Mouse (Mus musculus): Measurements from ENCODE around the gene Trim28.

Gene Trim28

DNA sequence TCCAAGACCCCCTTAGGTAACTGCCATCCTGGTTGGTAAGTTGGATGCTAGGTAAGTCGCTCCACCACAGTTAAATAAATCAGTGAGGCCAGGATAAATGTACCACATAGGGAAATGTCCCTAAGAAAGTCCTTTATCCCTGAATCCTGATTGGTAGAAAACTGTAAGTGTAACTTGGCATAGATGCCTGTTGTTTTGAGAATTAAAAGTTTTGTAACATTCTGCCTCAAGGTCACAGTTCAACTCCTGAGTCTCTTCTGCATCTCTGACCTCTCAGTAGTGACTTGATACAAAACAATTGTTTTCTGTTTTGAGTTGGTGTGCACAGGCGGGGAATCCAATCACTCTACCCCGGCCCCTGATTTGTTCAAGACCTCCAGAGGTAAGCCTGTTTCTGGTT lies at the start of gene Trim28:
Gene Trim28 (plus strand): TSS at position 264 of the 400 bp plus-strand sequence.
- DNase-seq (ENCODE audit: inconsistent age in 2 of 2, low spot score in 1 of 2) = peak in 1 of 2 experiments; percentile 60

GRCm38 (mm10) chr7:12949872-12950229 lies 49.1 kb upstream of the Trim28 start:
- no peak for DNase-seq (ENCODE audit: inconsistent age in 2 of 2, low spot score in 1 of 2)

- no peak for DNase-seq (ENCODE audit: inconsistent age in 2 of 2, low spot score in 1 of 2)
Measured at GRCm38 (mm10) chr7:12954896-12955295, 44.0 kb upstream of the Trim28 start.

- no peak for DNase-seq (ENCODE audit: inconsistent age in 2 of 2, low spot score in 1 of 2)
Measured at GRCm38 (mm10) chr7:12957511-12957910, 41.4 kb upstream of the Trim28 start.

DNA sequence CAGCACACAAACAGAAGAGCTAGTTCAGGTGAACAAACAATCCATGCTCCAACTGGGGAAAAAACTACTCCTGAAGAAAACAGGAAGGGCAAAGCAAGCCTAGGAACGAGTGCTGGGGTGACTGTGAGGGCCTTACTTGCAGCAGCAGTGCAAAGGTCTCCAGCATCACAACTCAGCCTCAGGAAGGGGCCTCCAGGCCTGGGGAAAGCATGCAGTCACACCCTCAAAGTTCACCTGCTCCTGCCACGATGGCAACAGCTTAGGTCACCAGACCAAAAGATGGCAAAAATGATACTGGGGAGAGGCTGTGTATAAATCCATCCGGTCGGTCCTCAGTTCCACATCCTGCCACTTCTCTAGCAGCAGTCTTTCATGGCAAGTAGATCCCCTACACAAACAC lies 40.0 kb upstream of the Trim28 start:
- DNase-seq (ENCODE audit: inconsistent age in 2 of 2, low spot score in 1 of 2) = no peak

DNA sequence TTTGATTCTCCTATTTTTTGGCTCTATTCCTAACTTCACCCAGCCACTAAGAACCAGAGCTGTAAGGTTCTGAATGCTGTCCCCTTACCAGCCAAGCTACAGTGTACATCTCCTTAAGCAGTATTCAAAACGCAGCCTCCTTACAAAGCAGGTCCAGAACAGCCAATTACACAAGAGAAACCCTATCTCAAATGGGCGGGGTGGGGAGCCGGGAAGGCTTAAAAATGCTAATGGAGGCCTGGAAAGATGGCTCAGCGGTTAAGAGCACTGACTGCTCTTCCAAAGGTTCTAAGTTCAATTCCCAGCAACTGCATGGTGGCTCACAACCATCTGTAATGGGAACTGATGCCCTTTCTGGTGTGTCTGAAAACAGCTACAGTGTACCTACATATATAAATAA lies 39.2 kb upstream of the Trim28 start:
- no peak for DNase-seq (ENCODE audit: inconsistent age in 2 of 2, low spot score in 1 of 2)

- peak; percentile 56 to 86 for DNase-seq (ENCODE audit: inconsistent age in 2 of 2, low spot score in 1 of 2)
Measured at GRCm38 (mm10) chr7:12961511-12962141, 37.3 kb upstream of the Trim28 start.

- DNase-seq (ENCODE audit: inconsistent age in 2 of 2, low spot score in 1 of 2) = peak; percentile 93 to 97
Measured at GRCm38 (mm10) chr7:12965678-12966091, 33.2 kb upstream of the Trim28 start, which contains the start of gene Zfp324. Zfp324 (plus strand) TSS chr7:12965838.

GRCm38 (mm10) chr7:12966104-12966845 lies 32.6 kb upstream of the Trim28 start:
- DNase-seq (ENCODE audit: inconsistent age in 2 of 2, low spot score in 1 of 2) = peak; percentile 78 to 90

GRCm38 (mm10) chr7:12970906-12971305 lies 28.0 kb upstream of the Trim28 start:
- DNase-seq (ENCODE audit: inconsistent age in 2 of 2, low spot score in 1 of 2) = no peak

DNA sequence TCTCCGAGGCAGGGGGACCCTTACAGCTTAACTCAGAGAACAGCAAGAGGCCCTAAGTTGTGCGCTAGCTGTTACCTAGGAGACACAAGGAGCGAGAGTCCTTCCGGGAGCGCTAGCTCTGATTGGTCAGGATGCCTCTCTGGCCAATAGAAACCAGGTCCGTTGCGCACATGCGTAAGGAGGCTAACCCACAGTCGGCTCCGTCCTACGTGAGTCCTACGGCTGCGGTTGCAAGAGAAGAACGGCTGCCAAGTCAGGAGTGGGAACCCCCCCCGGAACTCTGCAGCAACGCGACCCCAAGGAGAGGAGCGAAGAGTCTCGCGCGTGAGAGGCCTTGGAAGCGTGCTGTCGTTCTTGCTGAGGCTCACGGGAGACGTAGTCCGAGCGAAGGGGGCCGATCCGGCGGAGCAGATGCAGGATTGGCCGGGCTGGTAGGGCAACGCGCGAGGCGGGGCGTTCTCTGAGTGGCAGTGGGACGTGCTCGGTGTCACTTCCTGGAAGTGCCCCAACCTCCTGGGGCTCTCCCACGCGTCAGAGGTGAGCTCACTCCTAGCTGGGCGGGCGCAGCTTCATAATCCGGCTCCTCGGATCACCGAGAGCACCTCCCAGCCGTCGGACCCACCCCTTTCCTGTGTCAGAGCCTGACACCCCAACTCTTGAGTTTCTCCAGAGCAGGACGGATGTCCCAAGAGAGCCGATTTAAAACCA lies 21.1 kb upstream of the Trim28 start, which contains the start of gene Zfp446:
Gene Zfp446 (plus strand): TSS at position 167 of the 708 bp plus-strand sequence.
- peak; percentile 99 for DNase-seq (ENCODE audit: inconsistent age in 2 of 2, low spot score in 1 of 2)

DNA sequence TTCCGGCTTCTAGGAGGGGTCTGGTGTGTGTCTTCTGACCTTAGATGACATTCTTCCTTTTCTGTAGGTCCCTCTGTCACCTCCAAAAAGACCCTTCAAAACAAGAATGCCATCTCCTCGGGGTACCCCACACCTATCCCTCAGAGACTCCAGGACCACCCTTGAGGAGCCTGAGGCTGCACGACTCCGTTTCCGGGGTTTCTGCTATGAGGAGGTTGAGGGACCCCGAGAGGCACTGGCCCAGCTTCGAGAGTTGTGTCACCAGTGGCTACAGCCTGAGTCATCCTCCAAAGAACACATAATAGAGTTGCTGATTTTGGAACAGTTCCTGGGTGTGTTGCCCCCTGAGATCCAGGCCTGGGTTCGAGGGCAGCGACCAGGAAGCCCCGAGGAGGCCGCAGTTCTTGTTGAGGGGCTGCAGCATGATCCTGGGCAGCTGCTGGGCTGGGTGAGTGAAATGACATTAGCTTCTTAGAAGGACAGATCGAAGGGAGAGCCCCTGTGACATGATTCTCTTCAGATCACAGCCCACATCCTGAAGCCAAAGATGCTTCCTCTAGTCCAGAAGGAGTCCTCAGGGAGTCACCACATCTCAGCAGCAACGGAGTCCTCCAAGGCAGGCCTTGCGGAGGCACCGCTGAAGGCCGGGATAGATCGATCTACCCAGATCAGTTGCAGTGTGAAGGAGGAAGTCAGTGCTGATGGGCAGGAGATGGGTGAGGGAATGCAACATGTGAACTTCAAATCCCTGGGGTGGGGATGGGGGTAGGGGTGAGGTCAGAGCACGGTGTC lies 19.8 kb upstream of the Trim28 start:
- DNase-seq (ENCODE audit: inconsistent age in 2 of 2, low spot score in 1 of 2) = peak; percentile 43 to 66

- peak in 1 of 2 experiments; percentile 48 for DNase-seq (ENCODE audit: inconsistent age in 2 of 2, low spot score in 1 of 2)
Measured at GRCm38 (mm10) chr7:12979776-12980175, 19.1 kb upstream of the Trim28 start.

DNA sequence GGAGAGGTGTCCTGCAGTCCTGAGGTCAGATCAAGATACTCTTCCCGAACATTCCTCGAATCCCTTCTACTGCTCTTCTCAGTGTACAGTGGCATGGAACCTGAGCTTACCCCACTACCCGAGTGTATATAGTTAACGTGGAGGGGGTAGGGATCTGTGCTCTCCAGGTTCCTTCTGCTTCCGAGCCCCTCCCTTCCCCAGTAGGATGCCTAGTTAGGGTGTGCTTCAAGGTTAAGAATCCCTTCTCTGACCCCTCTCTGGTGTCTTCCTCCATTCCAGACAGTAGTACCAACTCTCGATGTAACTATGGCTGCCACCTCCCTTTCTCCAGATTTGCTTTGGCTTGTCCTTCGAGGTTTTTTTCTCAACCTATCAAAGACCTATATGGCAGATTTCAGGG lies 18.6 kb upstream of the Trim28 start:
- DNase-seq (ENCODE audit: inconsistent age in 2 of 2, low spot score in 1 of 2) = peak in 1 of 2 experiments; percentile 17

- no peak for DNase-seq (ENCODE audit: inconsistent age in 2 of 2, low spot score in 1 of 2)
Measured at GRCm38 (mm10) chr7:12985724-12986123, 13.2 kb upstream of the Trim28 start.

DNA sequence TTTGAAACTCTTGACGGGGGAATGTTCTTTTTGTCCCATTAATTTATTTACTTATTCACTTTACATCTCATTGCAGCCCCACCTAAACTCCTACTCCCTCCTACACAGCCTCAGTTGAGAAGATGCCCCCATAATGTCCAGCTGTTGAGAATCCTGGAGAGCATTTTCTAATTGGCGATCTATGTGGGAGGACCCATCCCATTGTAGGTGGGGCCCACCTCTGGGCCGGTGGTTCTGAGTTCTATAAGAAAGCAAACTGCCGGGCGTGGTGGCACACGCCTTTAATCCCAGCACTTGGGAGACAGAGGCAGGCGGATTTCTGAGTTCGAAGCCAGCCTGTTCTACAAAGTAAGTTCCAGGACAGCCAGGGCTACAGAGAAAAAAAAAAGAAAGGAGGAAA lies 12.0 kb upstream of the Trim28 start:
- no peak for DNase-seq (ENCODE audit: inconsistent age in 2 of 2, low spot score in 1 of 2)

DNA sequence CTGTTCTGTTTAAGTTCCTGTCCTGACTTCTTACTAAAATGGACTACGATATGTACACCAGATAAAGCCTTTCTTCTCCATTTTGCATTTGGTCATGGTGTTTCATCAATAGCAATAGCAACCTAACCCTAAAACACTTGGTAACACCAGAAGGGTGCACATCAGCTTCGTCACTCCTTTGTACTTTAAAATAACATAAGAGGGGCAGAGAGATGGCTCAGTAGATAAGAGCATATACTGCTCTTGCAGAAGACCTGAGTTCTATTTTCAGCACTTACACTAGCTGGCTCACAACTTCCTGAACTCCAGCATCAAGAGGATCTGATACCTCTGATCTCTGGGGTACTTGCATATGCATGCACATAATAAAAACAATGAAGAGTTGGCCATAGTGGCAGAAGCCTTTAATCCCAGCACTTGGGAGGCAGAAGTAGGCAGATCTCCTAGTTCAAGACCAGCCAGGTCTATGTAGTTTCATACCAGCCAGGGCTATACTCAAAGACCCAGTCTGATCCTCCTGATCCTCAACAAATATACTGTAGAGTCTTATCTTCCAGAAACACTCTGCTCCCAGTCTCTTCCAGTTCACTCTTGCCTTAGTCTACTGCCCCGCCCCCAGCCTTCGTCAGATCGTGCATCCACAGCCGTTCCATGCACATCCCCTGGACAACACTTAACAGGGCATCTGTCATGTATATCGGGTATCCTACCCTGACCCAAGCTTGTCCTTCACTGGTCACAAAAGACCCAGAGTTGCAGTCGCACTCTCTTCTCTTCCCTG lies 11.3 kb upstream of the Trim28 start:
- no peak for DNase-seq (ENCODE audit: inconsistent age in 2 of 2, low spot score in 1 of 2)

GRCm38 (mm10) chr7:12992222-12992621 lies 6.7 kb upstream of the Trim28 start:
- peak in 1 of 2 experiments; percentile 74 for DNase-seq (ENCODE audit: inconsistent age in 2 of 2, low spot score in 1 of 2)

DNA sequence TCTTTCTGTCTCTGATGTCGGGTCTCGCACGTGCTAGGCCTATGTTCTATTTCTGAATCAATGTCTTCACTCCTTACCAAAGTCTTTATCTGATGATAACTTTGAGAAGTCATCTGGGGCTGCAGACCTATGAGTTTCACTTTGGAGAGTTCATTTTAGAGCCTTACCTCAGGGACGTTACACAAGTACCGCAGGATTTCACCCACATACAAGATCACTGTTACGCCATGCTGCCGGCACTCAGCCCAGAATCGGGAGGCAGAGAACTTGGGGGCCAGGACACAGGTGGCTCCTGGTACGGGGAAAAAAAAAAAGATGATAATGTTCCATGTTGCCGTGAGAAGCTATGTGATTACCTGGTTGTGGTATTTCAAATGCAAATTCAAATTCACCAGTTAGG lies 5.8 kb upstream of the Trim28 start:
- DNase-seq (ENCODE audit: inconsistent age in 2 of 2, low spot score in 1 of 2) = no peak

DNA sequence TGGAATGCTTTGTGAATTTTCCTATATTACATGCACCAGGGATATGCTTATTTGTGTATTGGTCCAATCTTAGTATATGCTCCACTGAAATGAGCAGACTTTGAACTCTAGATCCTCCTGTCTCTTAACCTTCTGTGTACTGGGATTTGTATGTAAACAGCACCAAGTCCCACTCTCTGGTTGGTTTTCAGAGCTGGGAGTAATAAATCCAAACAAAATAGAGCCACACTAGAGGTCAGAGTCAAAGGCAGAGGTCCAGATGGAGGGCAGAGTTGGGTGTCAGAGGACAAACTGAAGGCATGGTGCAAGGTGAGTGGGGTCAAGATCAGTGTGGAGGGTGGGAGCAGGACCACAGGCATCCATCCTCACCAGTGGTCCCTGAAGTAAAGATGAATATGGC lies 3.1 kb upstream of the Trim28 start:
- DNase-seq (ENCODE audit: inconsistent age in 2 of 2, low spot score in 1 of 2) = no peak
